Mouse (Mus musculus) kidney, postnatal 0 days (tissue): ENCODE measurements at regions not wholly inside any gene's neighbourhood (a gene's known extent, or its start where the extent isn't known, plus 50 kb on each side); places are given as distances from the start of the nearest gene placed in this dataset.

Experiments
- ATAC-seq: fragments of 200-750 bp; cut with Nextera tagmentation; replicated peaks from 2 replicates; pipeline ENCODE4 v1.8.0; 2017; ENCODE audit warnings: low read depth, moderate number of reproducible peaks, moderate TSS enrichment, moderate library complexity; ENCODE audit not compliant: low FRiP score
- DNase-seq: peaks from one replicate; pipeline ENCODE4 v3.0.0-alpha.2; 2016; ENCODE audit warnings: low spot score
- H3K27ac ChIP-seq: fragments of 300-500 bp; sonication (generic); 2 replicates; pipeline ENCODE4 v1.5.1; 2014; ENCODE audit warnings: mild to moderate bottlenecking
- H3K27me3 ChIP-seq: fragments of 300-500 bp; sonication (generic); 2 replicates; pipeline ENCODE4 v1.6.1; 2014; ENCODE audit warnings: low read length, mixed read lengths; ENCODE audit not compliant: insufficient read depth
- H3K36me3 ChIP-seq: fragments of 300-500 bp; sonication (generic); 2 replicates; pipeline ENCODE4 v1.6.1; 2014; ENCODE audit warnings: low read length, mixed read lengths; ENCODE audit not compliant: insufficient read depth
- H3K4me1 ChIP-seq: fragments of 300-500 bp; sonication (generic); replicated peaks from 2 replicates; pipeline ENCODE4 v1.6.1; 2014; ENCODE audit warnings: antibody characterized with exemption, low read length, mixed read lengths; ENCODE audit not compliant: insufficient read depth
- H3K4me2 ChIP-seq: fragments of 300-500 bp; sonication (generic); 2 replicates; pipeline ENCODE4 v1.6.1; 2014; ENCODE audit warnings: mild to moderate bottlenecking, low read length, moderate library complexity, mixed read lengths
- H3K4me3 ChIP-seq: fragments of 300-500 bp; sonication (generic); replicated peaks from 2 replicates; pipeline ENCODE4 v1.5.1; 2014; ENCODE audit warnings: low read depth, low read length
- H3K9ac ChIP-seq: fragments of 300-500 bp; sonication (generic); 2 replicates; pipeline ENCODE4 v1.6.1; 2014; ENCODE audit warnings: low read depth, low read length
- H3K9me3 ChIP-seq: fragments of 300-500 bp; sonication (generic); replicated peaks from 2 replicates; pipeline ENCODE4 v1.6.1; 2016; ENCODE audit warnings: low read length, inconsistent platforms, mixed read lengths
- CTCF ChIP-seq: IDR thresholded peaks from 2 replicates; pipeline ENCODE4 v1.5.1; 2016; ENCODE audit warnings: antibody characterized with exemption, low read depth, mild to moderate bottlenecking, moderate library complexity
- WGBS: fragments of 180-500 bp; shearing (Covaris S2); extraction: QIAGEN DNeasy Blood & Tissue Kit; methylation state at CpG from one replicate; pipeline ENCODE4 v1.1.7; 2014; 5-methylcytosine and 5-hydroxymethylcytosine counted together

GRCm38 (mm10) chr10:118001971-118002370 is 139.6 kb upstream of the Mdm1 start:
- no peak overlapping the region for H3K27ac ChIP-seq
- no peaks in the 10 kb centered on the region for H3K9me3 ChIP-seq
- ATAC-seq (no peak), DNase-seq (no peak)
- H3K9ac ChIP-seq, result no peak overlapping the region
- H3K4me3 ChIP-seq, result no peak overlapping the region
- no peak for TF ChIP-seq CTCF
- no peaks in the 10 kb centered on the region for H3K36me3 ChIP-seq
- no peaks in the 10 kb centered on the region for H3K27me3 ChIP-seq
- no peak overlapping the region for H3K4me2 ChIP-seq
- WGBS, result 73% methylated on average over 7 of the region's 7 CpGs
- no peaks in the 10 kb centered on the region for H3K4me1 ChIP-seq

DNA sequence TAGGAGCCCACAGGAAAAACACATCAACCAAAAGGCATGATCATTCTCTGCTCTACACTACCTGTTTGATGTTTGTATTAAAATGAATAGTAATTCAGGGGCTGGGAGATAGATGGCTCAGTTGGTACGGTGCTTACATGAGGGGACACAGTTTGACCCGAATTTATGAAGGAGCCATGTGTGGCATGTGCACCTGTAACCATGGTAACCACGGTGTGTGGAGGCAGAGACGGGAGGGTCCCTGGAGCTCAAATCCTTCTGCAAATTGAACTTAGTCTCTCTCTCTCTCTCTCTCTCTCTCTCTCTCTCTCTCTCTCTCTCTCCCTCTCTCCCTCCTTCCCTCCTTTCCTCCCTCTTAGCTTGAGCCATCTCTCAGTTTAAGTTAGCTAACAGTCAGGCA is 139.1 kb upstream of the Mdm1 start:
- H3K27me3 ChIP-seq, result no peaks in the 10 kb centered on the region
- no peak overlapping the region for H3K9ac ChIP-seq
- no peaks in the 10 kb centered on the region for H3K4me1 ChIP-seq
- no peaks in the 10 kb centered on the region for H3K9me3 ChIP-seq
- no peak overlapping the region for H3K4me2 ChIP-seq
- no peak overlapping the region for H3K4me3 ChIP-seq
- 94% methylated on average over 4 of the region's 4 CpGs for WGBS
- TF ChIP-seq CTCF, result no peak
- H3K27ac ChIP-seq, result no peak overlapping the region
- ATAC-seq, result no peak
- no peaks in the 10 kb centered on the region for H3K36me3 ChIP-seq
- no peak for DNase-seq

GRCm38 (mm10) chr10:118003179-118003578 is 138.4 kb upstream of the Mdm1 start:
- Histone ChIP-seq H3K4me2 (no peak overlapping the region), H3K9me3 (no peaks in the 10 kb centered on the region), H3K4me3 (no peak overlapping the region), H3K27ac (no peak overlapping the region), H3K4me1 (no peaks in the 10 kb centered on the region), H3K27me3 (no peaks in the 10 kb centered on the region), H3K36me3 (no peaks in the 10 kb centered on the region), H3K9ac (no peak overlapping the region)
- ATAC-seq (no peak), DNase-seq (no peak)
- TF ChIP-seq CTCF, result no peak
- WGBS, result 70% methylated on average over 10 of the region's 10 CpGs

- no peaks in the 10 kb centered on the region for H3K9me3 ChIP-seq
- no peak overlapping the region for H3K4me3 ChIP-seq
- no peaks in the 10 kb centered on the region for H3K27me3 ChIP-seq
- H3K4me2 ChIP-seq, result no peak overlapping the region
- DNase-seq (no peak), ATAC-seq (no peak)
- no peaks in the 10 kb centered on the region for H3K4me1 ChIP-seq
- 14% methylated on average over 16 of the region's 16 CpGs for WGBS
- no peak overlapping the region for H3K9ac ChIP-seq
- no peak overlapping the region for H3K27ac ChIP-seq
- TF ChIP-seq CTCF, result no peak
- no peaks in the 10 kb centered on the region for H3K36me3 ChIP-seq
Measured at GRCm38 (mm10) chr10:118003739-118004361, 137.8 kb upstream of the Mdm1 start.

GRCm38 (mm10) chr10:118004362-118004958 is 137.2 kb upstream of the Mdm1 start:
- Histone ChIP-seq H3K27me3 (no peaks in the 10 kb centered on the region), H3K4me3 (no peak overlapping the region), H3K9me3 (peaks cover 2% of the 10 kb centered on the region; the same call in 1 of the 2 replicates), H3K9ac (no peak overlapping the region), H3K36me3 (no peaks in the 10 kb centered on the region), H3K27ac (no peak overlapping the region), H3K4me1 (no peaks in the 10 kb centered on the region), H3K4me2 (no peak overlapping the region)
- DNase-seq, result no peak
- no peak for ATAC-seq
- TF ChIP-seq CTCF, result no peak
- 48% methylated on average over 8 of the region's 8 CpGs for WGBS

GRCm38 (mm10) chr10:118006827-118007550 is 134.6 kb upstream of the Mdm1 start:
- Histone ChIP-seq H3K27ac (no peak overlapping the region), H3K4me1 (no peaks in the 10 kb centered on the region), H3K36me3 (no peaks in the 10 kb centered on the region), H3K4me3 (no peak overlapping the region), H3K9me3 (peaks cover 5% of the 10 kb centered on the region; the same call in 1 of the 2 replicates), H3K9ac (no peak overlapping the region), H3K4me2 (no peak overlapping the region), H3K27me3 (no peaks in the 10 kb centered on the region)
- DNase-seq, result no peak
- no peak for TF ChIP-seq CTCF
- WGBS, result 54% methylated on average over 14 of the region's 14 CpGs
- ATAC-seq, result no peak
